Mouse (Mus musculus) C3H10T1/2 (cell line): ENCODE results near the gene Clec14a. TPM values are rescaled to one million over a fixed set of nuclear protein-coding genes. Genes with fewer than 3 reads are reported as not detected.

ENCODE experiments used
- polyA plus RNA-seq, 2 experiments: library from polyadenylated mRNA; unstranded; fragments of >200 nt; fragmentation: generic; extraction: Trizol; gene quantifications; one replicate each; pipeline ENCODE4 v1.2.1; 2012; ENCODE audit warnings: missing spikeins in 2 of 2

Clec14a gene
- polyA plus RNA-seq: under 1 TPM in 1 of 2 experiments, not detected in 1; 0.01 TPM

DNA sequence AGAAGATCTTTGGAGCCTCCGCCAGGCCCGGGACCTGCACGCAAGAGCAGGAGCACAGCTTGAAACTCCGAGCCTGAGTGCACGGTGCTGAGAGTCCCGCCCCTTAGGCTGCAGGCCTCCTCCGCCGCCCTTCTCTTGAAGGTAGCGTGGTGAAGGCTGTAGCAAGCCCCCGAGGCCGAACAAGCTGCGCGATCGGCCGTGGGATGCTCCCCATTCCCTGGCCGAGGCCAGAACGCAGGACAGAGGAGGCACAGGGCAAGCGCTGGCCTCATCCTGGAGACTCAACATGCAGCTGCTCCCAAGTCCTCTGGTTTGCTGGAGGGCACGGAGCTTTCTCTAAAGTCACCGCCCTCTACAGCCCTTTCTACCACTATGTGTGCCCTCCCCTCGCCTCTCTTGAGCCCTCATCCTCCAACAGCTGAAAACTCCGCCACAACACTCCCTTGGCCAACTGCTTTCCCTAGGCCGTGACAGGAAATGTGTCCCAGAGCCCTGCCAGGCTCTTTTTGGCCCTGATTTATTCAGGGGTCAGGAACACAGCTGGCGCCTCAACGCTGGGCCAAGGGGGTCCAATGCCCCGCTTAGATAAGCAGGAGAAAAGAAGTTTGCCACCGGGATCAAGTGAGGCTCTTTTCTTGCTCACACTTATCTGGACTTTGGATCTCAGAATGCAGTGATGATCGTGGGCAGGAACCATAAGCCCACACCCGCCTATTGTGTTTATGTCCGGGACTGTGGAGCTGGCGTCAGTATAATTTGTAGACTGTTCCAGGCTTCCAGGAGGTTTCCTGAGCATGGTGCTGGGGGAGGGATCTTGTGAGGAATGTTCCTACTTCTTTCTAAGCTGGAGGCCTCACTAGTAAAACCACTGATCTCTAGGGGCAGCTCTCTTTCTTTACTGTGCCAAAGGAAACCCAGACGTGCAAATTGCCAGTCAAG is at the start of gene Clec14a:
Gene Clec14a, minus strand, starts transcription at position 728 of the 939 bp plus-strand sequence.

Other genes with a start within 250 kb of the Clec14a start
- gene Sstr1, start 57.5 kb downstream of the Clec14a start, polyA plus RNA-seq: not detected